Comparison of ENCODE assay signal across 9 mouse cellular contexts in the genomic region with DNA sequence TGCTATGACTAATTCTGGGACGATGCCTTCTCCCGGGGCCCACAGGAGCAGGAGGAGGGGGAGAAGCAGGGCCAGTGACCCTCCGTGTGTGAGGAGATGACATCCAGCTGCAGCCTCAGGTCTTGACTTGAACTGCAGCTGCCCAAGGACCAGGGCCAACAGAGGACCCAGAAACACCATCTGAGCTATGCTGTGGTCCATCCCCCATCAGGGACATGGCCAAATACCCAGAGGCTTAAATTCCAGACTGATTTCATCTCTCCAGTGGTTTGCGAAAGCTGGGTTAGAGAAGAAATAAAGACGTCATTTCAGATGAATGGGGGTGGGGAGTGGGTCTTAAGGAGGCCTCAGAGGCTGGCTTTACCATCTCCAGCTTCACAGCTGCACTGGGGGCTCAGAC. TPM values are rescaled to one million over a fixed set of nuclear protein-coding genes. Genes with fewer than 3 reads are reported as not detected.
DNase-seq lines count a peak whose midpoint lies in the region; ATAC-seq and TF ChIP-seq lines count a peak whose summit lies in the region.
"Had no signal": no experiment of that assay in that cellular context is flagged by ENCODE, and none has a peak within 500 bp of the region (broad histone marks: within the 10 kb centered on the region; RNA-seq: fewer than 3 reads in every experiment).

No protein-coding gene starts in this region.

- WGBS in embryonic facial prominence, embryonic 10.5 days, result 45% methylated on average over 5 of the region's 5 CpGs
- 13% methylated on average over 5 of the region's 5 CpGs for WGBS in lung, embryonic 16.5 days
- WGBS in cerebellum, adult 2 months, result 52% methylated on average over 5 of the region's 5 CpGs
- WGBS in forebrain, postnatal 0 days, result 58% methylated on average over 5 of the region's 5 CpGs

- H3K9me3 ChIP-seq in embryonic facial prominence, embryonic 10.5 days, result no peaks in the 10 kb centered on the region
- no peaks in the 10 kb centered on the region for H3K9me3 ChIP-seq in lung, embryonic 16.5 days (ENCODE audit: control insufficient read depth, low read length)
- no peaks in the 10 kb centered on the region for H3K9me3 ChIP-seq in forebrain, postnatal 0 days (ENCODE audit: low read length)

- TF ChIP-seq POLR2A in cerebellum, adult 2 months (IDR thresholded peaks at IDR 0.05; ENCODE audit: borderline replicate concordance, insufficient read depth, low read length), result no peak

- H3K4me1 ChIP-seq in embryonic facial prominence, embryonic 10.5 days, result peaks cover 35% of the 10 kb centered on the region
- H3K4me1 ChIP-seq in lung, embryonic 16.5 days (replicated peaks; ENCODE audit: control insufficient read depth, insufficient read depth, low read length), result peaks cover 28% of the 10 kb centered on the region
- H3K4me1 ChIP-seq in cerebellum, adult 2 months (ENCODE audit: control insufficient read depth, insufficient read depth, low read length), result no peaks in the 10 kb centered on the region
- H3K4me1 ChIP-seq in forebrain, postnatal 0 days (ENCODE audit: insufficient read depth), result no peaks in the 10 kb centered on the region; the same call in 1 of the 2 replicates

- no peak overlapping the region for H3K9ac ChIP-seq in lung, embryonic 16.5 days (ENCODE audit: low read length)
- no peak overlapping the region for H3K9ac ChIP-seq in forebrain, postnatal 0 days

- no peak for TF ChIP-seq CTCF in cerebellum, adult 2 months (IDR thresholded peaks at IDR 0.05; ENCODE audit: borderline replicate concordance, insufficient read depth, low read depth, low read length)
- no peak for TF ChIP-seq CTCF in forebrain, postnatal 0 days (IDR thresholded peaks at IDR 0.05; ENCODE audit: low read depth)

- peak; percentile 90 for ATAC-seq in lung, embryonic 16.5 days (ENCODE audit: low read depth)
- no peak for ATAC-seq in forebrain, postnatal 0 days

- H3K4me3 ChIP-seq in embryonic facial prominence, embryonic 10.5 days, result no peak overlapping the region
- H3K4me3 ChIP-seq in lung, embryonic 16.5 days (ENCODE audit: low read length), result no peak overlapping the region
- no peak overlapping the region for H3K4me3 ChIP-seq in cerebellum, adult 2 months (replicated peaks; ENCODE audit: insufficient read depth, low read depth, low read length)
- H3K4me3 ChIP-seq in forebrain, postnatal 0 days (ENCODE audit: low read depth, low read length), result no peak overlapping the region

- DNase-seq in Muller cell, postnatal 12 days (ENCODE audit: inconsistent ontology term), result peak; percentile 63
- peak; percentile 27 for DNase-seq in embryonic facial prominence, embryonic 10.5 days (ENCODE audit: low spot score)
- peak; percentile 58 for DNase-seq in heart, postnatal 4 days
- DNase-seq in cerebellum, adult 2 months, result no peak
- DNase-seq in right cerebral cortex, adult 18-20 months, result no peak
- no peak for DNase-seq in forebrain, postnatal 0 days
- DNase-seq: cerebellum, adult 9-11 months; thymus, postnatal 25 days had no signal

- peaks cover 7% of the 10 kb centered on the region; the same call in 1 of the 2 replicates for H3K27me3 ChIP-seq in embryonic facial prominence, embryonic 10.5 days (replicated peaks; ENCODE audit: low read depth, poor library complexity, severe bottlenecking)
- H3K27me3 ChIP-seq in lung, embryonic 16.5 days (ENCODE audit: control insufficient read depth, insufficient read depth, low read depth, low read length), result peaks cover 6% of the 10 kb centered on the region
- no peaks in the 10 kb centered on the region for H3K27me3 ChIP-seq in cerebellum, adult 2 months (ENCODE audit: control insufficient read depth, insufficient read depth, low read length)
- H3K27me3 ChIP-seq in forebrain, postnatal 0 days (ENCODE audit: insufficient read depth, low read length), result no peaks in the 10 kb centered on the region

- no peak overlapping the region for H3K4me2 ChIP-seq in lung, embryonic 16.5 days (ENCODE audit: low read depth, low read length)
- no peak overlapping the region for H3K4me2 ChIP-seq in forebrain, postnatal 0 days (ENCODE audit: low read depth)

- peak overlapping the region; percentile 20; the same call in 1 of the 2 replicates for H3K27ac ChIP-seq in embryonic facial prominence, embryonic 10.5 days (replicated peaks)
- no peak overlapping the region for H3K27ac ChIP-seq in lung, embryonic 16.5 days (ENCODE audit: low read length)
- no peak overlapping the region for H3K27ac ChIP-seq in cerebellum, adult 2 months (ENCODE audit: insufficient read depth, low read length)
- H3K27ac ChIP-seq in forebrain, postnatal 0 days (ENCODE audit: low read depth, low read length), result no peak overlapping the region

- H3K36me3 ChIP-seq in embryonic facial prominence, embryonic 10.5 days (replicated peaks), result no peaks in the 10 kb centered on the region
- H3K36me3 ChIP-seq in lung, embryonic 16.5 days (ENCODE audit: control insufficient read depth, insufficient read depth, low read length), result no peaks in the 10 kb centered on the region
- H3K36me3 ChIP-seq in forebrain, postnatal 0 days (ENCODE audit: insufficient read depth), result no peaks in the 10 kb centered on the region

RNA-seq across cellular contexts. Expression of a gene that starts 35.0 kb away (rescaled TPM):
- 34.8 and 42.2 TPM in 2 replicates for polyA plus RNA-seq in embryonic facial prominence, embryonic 10.5 days (2016; fragmentation: Nextera tagmentation; extraction: Ambion mirVana)
- total RNA-seq in heart, postnatal 4 days (2021), result 10 to 100 TPM; 47.2 to 52.9 TPM
- polyA plus RNA-seq in lung, embryonic 16.5 days (2015; fragmentation: Nextera tagmentation; extraction: Ambion mirVana), result 36.8 and 46.4 TPM in 2 replicates
- 22.6 and 23.8 TPM in 2 replicates for polyA plus RNA-seq in cerebellum, adult 2 months (2012; rRNA removed)
- 55.4 and 55.5 TPM in 2 replicates for total RNA-seq in forebrain, postnatal 0 days (2014; rRNA removed)
- polyA plus RNA-seq in forebrain, postnatal 0 days (2015; fragmentation: Nextera tagmentation; extraction: Ambion mirVana), result 58.2 and 63.1 TPM in 2 replicates

Comparison
In these comparisons a context has a peak if more than half of its experiments do, and no peak if none do; other contexts are left out.
1. DNase-seq: peak in Muller cell, postnatal 12 days (single experiment), embryonic facial prominence, embryonic 10.5 days (single experiment) and heart, postnatal 4 days (single experiment); none in cerebellum, adult 2 months (0 of 2), right cerebral cortex, adult 18-20 months (single experiment) and forebrain, postnatal 0 days (single experiment).